Mouse (Mus musculus): Measurements from ENCODE around the gene Dctn1. TPM values are rescaled to one million over a fixed set of nuclear protein-coding genes. Genes with fewer than 3 reads are reported as not detected.

Dctn1 gene
- polyA plus RNA-seq, 1 experiment, result 114 TPM

GRCm38 (mm10) chr6:83231486-83231885, 65.8 kb downstream of the Dctn1 start:
- no peak for DNase-seq (ENCODE audit: low read depth)

- no peak for DNase-seq (ENCODE audit: low read depth)
Observed at GRCm38 (mm10) chr6:83233306-83233705, 67.6 kb downstream of the Dctn1 start.

GRCm38 (mm10) chr6:83234280-83234741, 68.6 kb downstream of the Dctn1 start:
- DNase-seq (ENCODE audit: low read depth), result no peak

- DNase-seq (ENCODE audit: low read depth), result no peak
Observed at GRCm38 (mm10) chr6:83237123-83237522, 71.4 kb downstream of the Dctn1 start.

GRCm38 (mm10) chr6:83244422-83245061, 78.8 kb downstream of the Dctn1 start:
- no peak for DNase-seq (ENCODE audit: low read depth)

DNA sequence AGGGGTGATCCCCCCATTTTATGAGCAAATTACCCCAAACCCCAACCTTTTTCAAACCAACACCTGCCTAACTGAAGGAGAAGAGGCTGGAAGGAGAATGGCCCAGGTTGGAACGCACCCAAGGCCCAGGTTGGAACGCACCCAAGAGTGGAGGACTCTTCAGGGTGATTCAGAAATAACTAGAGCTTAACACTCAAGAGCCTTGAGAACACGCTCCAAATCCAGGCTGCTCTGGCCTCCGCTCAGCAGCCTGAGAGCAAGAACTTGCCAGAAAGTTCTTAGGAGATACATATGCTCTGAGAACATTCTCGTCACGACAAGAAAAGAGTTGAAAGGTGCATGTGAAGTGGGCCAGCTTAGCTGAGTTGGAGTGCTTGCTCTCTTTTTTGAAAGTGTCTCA, 79.4 kb downstream of the Dctn1 start:
- DNase-seq (ENCODE audit: low read depth), result no peak

DNA sequence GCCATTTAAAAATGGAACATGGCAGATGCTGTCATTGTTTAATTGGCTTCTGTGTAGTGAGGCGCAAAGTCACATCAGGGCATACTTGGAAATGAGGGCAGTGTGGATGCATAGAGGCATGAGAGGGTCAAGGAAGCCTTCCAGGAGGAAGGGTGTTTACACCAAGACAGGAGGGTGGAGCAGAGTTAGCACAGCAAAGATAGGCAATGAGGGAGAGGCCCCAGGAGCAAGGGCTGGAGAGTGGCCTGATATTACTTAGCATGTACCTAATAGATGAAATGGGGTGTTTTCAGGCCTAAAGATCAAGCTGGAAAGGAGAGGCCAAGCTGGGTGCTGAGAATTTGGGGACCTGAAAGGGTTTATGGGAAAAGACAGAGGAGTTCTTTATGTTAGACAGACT, 80.3 kb downstream of the Dctn1 start:
- DNase-seq (ENCODE audit: low read depth), result no peak

DNA sequence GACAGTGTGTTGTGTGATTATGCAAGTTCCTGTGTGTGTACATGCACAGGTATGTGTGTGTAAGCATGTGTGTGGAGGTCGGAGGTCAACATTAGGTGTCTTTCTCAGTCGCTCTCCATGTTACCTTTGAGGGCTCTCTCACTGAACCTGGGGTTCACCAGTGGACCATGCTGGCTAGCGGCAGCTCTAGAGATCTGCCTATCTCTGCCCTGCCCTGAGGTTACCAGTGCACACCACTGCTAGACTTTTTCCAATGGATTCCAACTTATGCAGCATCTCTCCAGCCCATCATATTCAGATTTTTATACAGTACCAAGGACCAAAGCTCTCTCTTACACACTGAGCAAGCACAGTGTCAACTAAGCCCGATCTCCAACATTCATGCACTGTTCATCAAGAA, 81.0 kb downstream of the Dctn1 start:
- no peak for DNase-seq (ENCODE audit: low read depth)

- no peak for DNase-seq (ENCODE audit: low read depth)
Observed at GRCm38 (mm10) chr6:83247153-83247552, 81.4 kb downstream of the Dctn1 start.

Other genes with a start within 250 kb of the Dctn1 start
- 0.62 and 0.66 TPM in 2 replicates for gene Sema4f, start 226.2 kb upstream of the Dctn1 start, polyA plus RNA-seq (2012; rRNA removed)
- gene M1ap, start 219.0 kb upstream of the Dctn1 start, polyA plus RNA-seq (2012; rRNA removed), result 3.7 and 4.2 TPM in 2 replicates
- 26.9 and 28.3 TPM in 2 replicates for gene Dok1, start 132.4 kb upstream of the Dctn1 start, polyA plus RNA-seq (2012; rRNA removed)
- 9.8 and 12.1 TPM in 2 replicates for gene Loxl3, start 131.7 kb upstream of the Dctn1 start, polyA plus RNA-seq (2012; rRNA removed)
- gene Aup1, start 111.4 kb upstream of the Dctn1 start, polyA plus RNA-seq (2012; rRNA removed), result 269 and 309 TPM in 2 replicates
- gene Htra2, start 110.6 kb upstream of the Dctn1 start, polyA plus RNA-seq (2012; rRNA removed), result 38.5 and 44.7 TPM in 2 replicates
- gene Dqx1, start 108.1 kb upstream of the Dctn1 start, polyA plus RNA-seq (2012; rRNA removed), result 1.3 and 1.4 TPM in 2 replicates
- not detected in 2 replicates for gene Tlx2, start 95.6 kb upstream of the Dctn1 start, polyA plus RNA-seq (2012; rRNA removed)
- gene Pcgf1, start 88.1 kb upstream of the Dctn1 start, polyA plus RNA-seq (2012; rRNA removed), result 15.8 and 23.1 TPM in 2 replicates
- 1.9 and 2.5 TPM in 2 replicates for gene Lbx2, start 79.6 kb upstream of the Dctn1 start, polyA plus RNA-seq (2012; rRNA removed)
- gene Ccdc142, start 64.3 kb upstream of the Dctn1 start, polyA plus RNA-seq (2012; rRNA removed), result 5.8 and 6.5 TPM in 2 replicates
- 4.0 and 4.4 TPM in 2 replicates for gene Gm42688, start 64.3 kb upstream of the Dctn1 start, polyA plus RNA-seq (2012; rRNA removed)
- 71.5 and 89.4 TPM in 2 replicates for gene Mrpl53, start 56.9 kb upstream of the Dctn1 start, polyA plus RNA-seq (2012; rRNA removed)
- 55.3 and 56.3 TPM in 2 replicates for gene Mogs, start 50.4 kb upstream of the Dctn1 start, polyA plus RNA-seq (2012; rRNA removed)
- gene Wbp1, start 44.4 kb upstream of the Dctn1 start, polyA plus RNA-seq (2012; rRNA removed), result 187 and 193 TPM in 2 replicates
- gene Ino80b, start 40.5 kb upstream of the Dctn1 start, polyA plus RNA-seq (2012; rRNA removed), result 17.1 and 30.1 TPM in 2 replicates
- 30.2 and 41.3 TPM in 2 replicates for gene Rtkn, start 30.5 kb upstream of the Dctn1 start, polyA plus RNA-seq (2012; rRNA removed)
- 2.9 and 3.6 TPM in 2 replicates for gene Wdr54, start 9.5 kb upstream of the Dctn1 start, polyA plus RNA-seq (2012; rRNA removed)
- gene 1700003E16Rik, start 9.5 kb upstream of the Dctn1 start, polyA plus RNA-seq (2012; rRNA removed), result 2.7 and 4.4 TPM in 2 replicates
- gene Slc4a5, start 53.9 kb downstream of the Dctn1 start, polyA plus RNA-seq (2012; rRNA removed), result 0.96 and 2.3 TPM in 2 replicates
- 37.8 and 49.5 TPM in 2 replicates for gene Mthfd2, start 160.0 kb downstream of the Dctn1 start, polyA plus RNA-seq (2012; rRNA removed)
- gene Mob1a, start 160.1 kb downstream of the Dctn1 start, polyA plus RNA-seq (2012; rRNA removed), result 39.3 and 41.2 TPM in 2 replicates
- 20.1 and 20.2 TPM in 2 replicates for gene Bola3, start 183.2 kb downstream of the Dctn1 start, polyA plus RNA-seq (2012; rRNA removed)

Measured in gonadal fat pad, adult 2 months (tissue).